Mouse (Mus musculus): ENCODE data around the gene Wars2. TPM values are rescaled to one million over a fixed set of nuclear protein-coding genes. Genes with fewer than 3 reads are reported as not detected.
A peak's percentile ranks its signal among the peaks of the same experiment; 100 is the strongest.

The Wars2 gene
- polyA plus RNA-seq, 1 experiment from 2014 or later, result 10.9 TPM

DNA sequence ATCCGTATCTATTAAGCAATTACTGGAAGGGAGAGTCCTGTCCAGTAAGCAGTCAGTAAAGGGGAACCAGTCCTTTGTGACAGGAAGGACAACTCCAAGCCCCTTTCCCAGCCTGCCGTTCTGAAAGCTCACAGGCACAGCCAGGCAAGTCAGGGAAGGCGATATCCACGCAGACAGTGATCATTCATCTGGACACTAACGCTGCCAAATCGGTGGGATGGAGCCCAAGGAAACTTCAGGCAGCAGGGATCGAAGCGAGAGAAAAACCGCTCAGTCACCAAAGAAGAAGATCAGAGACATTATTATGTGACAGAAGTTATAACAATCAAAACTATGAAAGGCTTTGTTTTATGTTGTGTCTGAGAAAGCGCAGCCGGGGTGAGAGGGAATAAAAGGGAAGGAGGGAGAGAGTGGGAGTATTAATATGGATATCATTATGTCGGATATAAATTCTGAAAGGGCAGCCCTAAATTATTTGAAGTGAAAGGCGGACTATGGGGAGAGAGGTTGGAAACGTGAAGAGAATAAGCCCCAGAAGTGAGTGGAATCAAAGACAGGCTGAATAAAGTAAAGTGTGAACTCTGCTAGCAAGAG, 70.3 kb downstream of the Wars2 start:
- no peak overlapping the region for H3K4me3 ChIP-seq (ENCODE audit: low read depth, low read length)
- H3K9ac ChIP-seq (ENCODE audit: low read length), result no peak overlapping the region
- H3K27ac ChIP-seq (ENCODE audit: low read depth), result no peak overlapping the region
- DNase-seq (ENCODE audit: low spot score) (no peak), ATAC-seq (replicated peaks; ENCODE audit: low FRiP score, low TSS enrichment, low read depth) (no peak)
- no peaks in the 10 kb centered on the region; the same call in 1 of the 2 replicates for H3K4me1 ChIP-seq (replicated peaks; ENCODE audit: control insufficient read depth, insufficient read depth, low read length)
- 33% methylated on average over 14 of the region's 14 CpGs for WGBS
- no peaks in the 10 kb centered on the region for H3K9me3 ChIP-seq (ENCODE audit: control insufficient read depth, low read length)
- no peak overlapping the region for H3K4me2 ChIP-seq (ENCODE audit: low read length)
- H3K27me3 ChIP-seq (replicated peaks; ENCODE audit: control insufficient read depth, insufficient read depth, low read length), result no peaks in the 10 kb centered on the region
- no peaks in the 10 kb centered on the region; the same call in 1 of the 2 replicates for H3K36me3 ChIP-seq (ENCODE audit: control insufficient read depth, insufficient read depth, low read length)

DNA sequence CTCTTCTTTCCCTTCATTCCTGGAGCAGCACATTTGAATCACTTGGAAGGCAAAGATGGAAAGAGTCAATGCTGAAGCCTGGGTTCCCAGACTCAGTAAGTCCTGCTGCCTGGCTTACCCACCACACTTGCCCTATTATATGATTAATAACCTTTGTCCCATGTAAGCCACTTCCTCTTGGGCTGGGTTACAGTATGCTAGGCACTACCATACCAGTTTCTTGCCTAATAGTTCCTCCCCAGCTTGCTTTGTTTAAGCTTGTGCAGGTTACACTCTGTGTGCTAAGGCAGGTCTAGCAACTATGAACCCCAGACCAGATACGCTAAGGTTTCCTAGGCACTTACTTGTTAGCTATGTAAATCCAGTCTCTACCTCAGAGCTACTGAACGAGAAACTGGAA, 86.9 kb downstream of the Wars2 start:
- Histone ChIP-seq H3K9me3 (ENCODE audit: control insufficient read depth, low read length) (no peaks in the 10 kb centered on the region), H3K27ac (ENCODE audit: low read depth) (no peak overlapping the region), H3K4me2 (ENCODE audit: low read length) (no peak overlapping the region), H3K36me3 (ENCODE audit: control insufficient read depth, insufficient read depth, low read length) (no peaks in the 10 kb centered on the region), H3K4me1 (replicated peaks; ENCODE audit: control insufficient read depth, insufficient read depth, low read length) (no peaks in the 10 kb centered on the region), H3K4me3 (ENCODE audit: low read depth, low read length) (no peak overlapping the region), H3K27me3 (replicated peaks; ENCODE audit: control insufficient read depth, insufficient read depth, low read length) (peaks cover 14% of the 10 kb centered on the region), H3K9ac (ENCODE audit: low read length) (no peak overlapping the region)
- 75% methylated on average over 2 of the region's 2 CpGs for WGBS
- ATAC-seq (replicated peaks; ENCODE audit: low FRiP score, low TSS enrichment, low read depth) (no peak), DNase-seq (ENCODE audit: low spot score) (no peak)

DNA sequence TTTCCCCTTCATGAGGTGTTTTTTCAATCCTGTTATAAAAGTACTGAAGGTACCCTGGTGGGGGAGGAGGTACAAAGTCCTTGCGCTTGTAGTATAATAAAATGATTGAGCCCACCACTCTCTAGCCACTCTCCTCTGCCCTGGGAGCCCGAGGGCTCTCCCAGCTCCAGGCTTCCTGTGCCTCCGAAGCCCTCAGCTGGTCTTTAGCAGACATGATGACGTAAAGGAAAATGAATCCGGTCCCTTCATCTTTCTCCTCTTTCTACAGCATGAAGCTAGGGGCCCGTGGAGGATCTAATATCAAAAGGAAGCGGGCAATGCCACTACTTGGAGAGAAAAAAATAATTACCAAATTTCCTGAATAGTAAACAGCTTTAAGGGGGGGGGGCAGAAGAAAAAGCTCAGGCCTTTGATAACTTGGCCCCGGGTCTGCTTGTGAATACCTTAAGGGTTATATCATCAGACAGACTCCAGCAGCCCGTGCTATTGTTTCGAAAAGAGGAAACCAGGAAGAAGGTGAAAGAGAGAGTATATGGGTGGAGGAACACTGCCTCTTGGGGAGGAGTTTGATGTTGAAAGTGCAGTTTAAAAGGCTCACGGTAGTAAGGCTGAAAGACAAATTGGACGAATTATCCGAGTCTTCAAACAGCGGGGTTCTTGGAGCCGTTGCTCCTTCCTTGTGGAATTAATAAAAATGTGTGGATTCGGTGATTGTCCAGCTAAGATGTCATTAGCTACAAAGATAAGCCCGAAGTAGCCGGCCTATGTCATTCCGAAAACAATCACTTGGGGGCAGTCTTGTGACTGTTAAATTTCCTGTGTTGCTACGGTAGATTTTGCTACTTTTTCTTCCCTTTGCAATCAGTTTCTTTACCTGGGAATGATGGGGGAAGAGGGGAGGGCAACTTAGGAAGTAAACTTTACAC, 92.8 kb downstream of the Wars2 start:
- H3K4me2 ChIP-seq (ENCODE audit: low read length), result peak overlapping the region; percentile 40
- 9% methylated on average over 20 of the region's 20 CpGs for WGBS
- no peak overlapping the region for H3K9ac ChIP-seq (ENCODE audit: low read length)
- H3K4me3 ChIP-seq (ENCODE audit: low read depth, low read length), result peak overlapping the region; percentile 13; the same call in 1 of the 2 replicates
- peaks cover 72% of the 10 kb centered on the region for H3K27me3 ChIP-seq (replicated peaks; ENCODE audit: control insufficient read depth, insufficient read depth, low read length)
- DNase-seq (ENCODE audit: low spot score) (peak; percentile 88), ATAC-seq (replicated peaks; ENCODE audit: low FRiP score, low TSS enrichment, low read depth) (no peak)
- H3K9me3 ChIP-seq (ENCODE audit: control insufficient read depth, low read length), result no peaks in the 10 kb centered on the region
- H3K36me3 ChIP-seq (ENCODE audit: control insufficient read depth, insufficient read depth, low read length), result no peaks in the 10 kb centered on the region
- H3K4me1 ChIP-seq (replicated peaks; ENCODE audit: control insufficient read depth, insufficient read depth, low read length), result no peaks in the 10 kb centered on the region
- no peak overlapping the region for H3K27ac ChIP-seq (ENCODE audit: low read depth)

DNA sequence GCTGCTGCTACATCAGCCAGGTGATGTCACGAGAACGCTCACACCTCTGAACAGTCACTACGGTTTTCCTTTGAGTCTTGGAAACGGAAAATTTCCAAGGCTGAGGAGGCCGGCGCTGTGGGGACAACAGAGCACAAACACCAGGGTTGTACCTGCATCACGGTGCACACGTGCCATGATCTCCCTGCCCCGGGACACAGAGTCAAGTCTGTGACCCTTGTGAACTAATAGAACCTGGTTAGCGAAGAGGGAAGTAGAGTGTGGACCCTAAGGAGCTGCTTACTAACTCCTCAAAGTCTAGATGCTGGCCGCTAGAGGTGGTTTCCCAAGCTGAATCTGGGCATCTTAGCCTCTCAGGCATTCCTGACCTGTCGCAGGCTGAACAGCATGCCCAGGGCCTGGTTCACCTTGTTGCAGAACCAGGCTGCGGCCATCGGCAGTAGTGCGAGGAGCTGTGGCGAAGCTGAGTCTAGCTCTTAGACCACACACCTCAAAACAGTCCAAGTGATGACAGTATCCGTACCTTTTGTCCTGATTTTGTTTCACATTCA, 93.5 kb downstream of the Wars2 start:
- WGBS, result 4% methylated on average over 17 of the region's 17 CpGs

DNA sequence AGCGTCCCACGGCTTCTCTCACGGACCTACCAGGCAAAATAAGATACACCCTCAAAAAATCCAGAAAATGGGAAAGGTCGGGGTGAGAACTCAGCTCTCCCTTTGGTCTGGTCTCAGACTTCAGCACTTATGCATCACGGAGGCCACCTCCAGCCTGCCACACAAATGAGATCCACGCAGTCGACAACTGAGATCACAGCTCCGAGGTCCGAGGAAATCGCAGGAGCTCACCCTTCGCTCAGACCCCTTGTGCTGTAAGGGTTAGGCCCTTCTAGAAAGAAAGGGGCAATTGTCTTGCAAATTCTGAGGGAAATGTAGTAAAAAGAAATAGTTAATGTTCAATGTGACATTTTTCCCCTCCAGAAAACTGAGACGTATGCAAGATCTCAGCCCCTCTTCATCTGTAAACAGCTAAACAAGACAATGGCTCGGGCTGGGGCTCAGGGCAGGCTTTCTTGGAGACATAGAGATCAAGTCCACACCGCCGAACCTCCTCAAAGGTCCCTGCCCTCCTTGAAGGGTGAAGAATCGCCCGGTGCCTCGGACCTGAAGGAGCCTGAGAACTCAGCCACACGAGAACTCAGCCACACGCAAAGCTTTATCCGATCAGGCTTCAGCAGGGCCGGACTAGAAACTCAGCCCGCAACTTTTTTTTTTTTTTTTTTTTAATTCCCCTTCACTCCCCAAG, 94.4 kb downstream of the Wars2 start:
- DNase-seq (ENCODE audit: low spot score) (peak; percentile 65), ATAC-seq (replicated peaks; ENCODE audit: low FRiP score, low TSS enrichment, low read depth) (no peak)
- H3K27ac ChIP-seq (ENCODE audit: low read depth), result no peak overlapping the region
- H3K4me3 ChIP-seq (ENCODE audit: low read depth, low read length), result no peak overlapping the region
- no peaks in the 10 kb centered on the region for H3K9me3 ChIP-seq (ENCODE audit: control insufficient read depth, low read length)
- H3K4me2 ChIP-seq (ENCODE audit: low read length), result no peak overlapping the region
- H3K4me1 ChIP-seq (replicated peaks; ENCODE audit: control insufficient read depth, insufficient read depth, low read length), result no peaks in the 10 kb centered on the region
- H3K36me3 ChIP-seq (ENCODE audit: control insufficient read depth, insufficient read depth, low read length), result no peaks in the 10 kb centered on the region
- 3% methylated on average over 23 of the region's 23 CpGs for WGBS
- H3K27me3 ChIP-seq (replicated peaks; ENCODE audit: control insufficient read depth, insufficient read depth, low read length), result peaks cover 88% of the 10 kb centered on the region
- H3K9ac ChIP-seq (ENCODE audit: low read length), result no peak overlapping the region

More for the DNA sequence above, 93.5 kb downstream of the Wars2 start:
- Histone ChIP-seq H3K4me3 (ENCODE audit: low read depth, low read length) (0 out of 2 replicates have a peak overlapping the region, but pooled peaks have one; percentile 13), H3K27me3 (replicated peaks; ENCODE audit: control insufficient read depth, insufficient read depth, low read length) (peaks cover 80% of the 10 kb centered on the region), H3K4me1 (replicated peaks; ENCODE audit: control insufficient read depth, insufficient read depth, low read length) (no peaks in the 10 kb centered on the region), H3K9ac (ENCODE audit: low read length) (no peak overlapping the region), H3K4me2 (ENCODE audit: low read length) (peak overlapping the region; percentile 40), H3K27ac (ENCODE audit: low read depth) (no peak overlapping the region), H3K9me3 (ENCODE audit: control insufficient read depth, low read length) (no peaks in the 10 kb centered on the region), H3K36me3 (ENCODE audit: control insufficient read depth, insufficient read depth, low read length) (no peaks in the 10 kb centered on the region)
- peak; percentile 66 for DNase-seq (ENCODE audit: low spot score)
- no peak for ATAC-seq (replicated peaks; ENCODE audit: low FRiP score, low TSS enrichment, low read depth)

DNA sequence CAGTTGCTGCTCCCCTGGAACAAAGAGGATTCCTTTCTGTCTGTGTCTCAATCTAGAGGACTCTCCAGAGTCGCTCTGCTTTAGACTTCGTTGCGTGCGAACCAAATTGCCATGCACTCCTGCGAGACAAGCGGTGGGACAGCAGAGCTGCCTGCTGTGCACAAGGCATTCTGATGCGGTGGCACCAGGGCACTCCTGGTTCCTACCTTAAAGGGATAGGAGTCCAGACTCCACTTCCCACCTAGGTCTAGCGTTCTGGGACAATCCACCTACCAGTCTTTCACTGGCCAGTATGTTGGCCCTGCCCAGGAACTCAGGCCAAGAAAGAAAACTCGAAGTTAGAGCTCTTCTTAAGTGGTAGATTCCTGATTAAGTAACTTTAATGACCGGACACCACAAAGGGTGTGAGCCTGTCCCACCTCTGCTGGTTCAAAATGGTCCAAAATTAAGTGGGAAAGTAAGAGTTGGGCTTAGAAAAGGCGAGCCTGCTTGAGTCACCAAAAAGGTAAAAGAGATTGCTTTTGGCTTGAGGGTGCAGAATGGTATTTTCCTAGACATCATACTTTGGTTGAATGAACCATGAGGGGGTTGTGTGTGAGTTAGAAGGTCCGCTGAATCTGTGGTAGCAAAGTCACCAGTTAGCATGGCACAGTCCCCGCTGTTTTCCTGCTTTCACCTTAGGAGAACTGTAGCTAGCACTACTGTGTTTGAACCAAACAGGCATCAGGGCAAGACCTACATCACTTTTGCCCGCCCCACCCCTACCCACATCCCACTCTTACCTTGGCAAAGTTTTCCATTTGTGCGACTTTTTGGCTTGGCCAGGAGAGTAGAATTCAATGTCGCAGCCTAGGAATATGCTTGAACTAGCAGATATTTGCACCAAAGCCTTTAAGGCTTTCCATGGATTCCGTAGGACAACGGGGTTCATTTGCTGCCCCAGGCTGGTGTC, 95.2 kb downstream of the Wars2 start:
- Histone ChIP-seq H3K9me3 (ENCODE audit: control insufficient read depth, low read length) (no peaks in the 10 kb centered on the region), H3K27ac (ENCODE audit: low read depth) (no peak overlapping the region), H3K4me2 (ENCODE audit: low read length) (no peak overlapping the region), H3K27me3 (replicated peaks; ENCODE audit: control insufficient read depth, insufficient read depth, low read length) (peaks cover 96% of the 10 kb centered on the region), H3K36me3 (ENCODE audit: control insufficient read depth, insufficient read depth, low read length) (no peaks in the 10 kb centered on the region), H3K9ac (ENCODE audit: low read length) (no peak overlapping the region), H3K4me1 (replicated peaks; ENCODE audit: control insufficient read depth, insufficient read depth, low read length) (no peaks in the 10 kb centered on the region), H3K4me3 (ENCODE audit: low read depth, low read length) (no peak overlapping the region)
- 1% methylated on average over 18 of the region's 18 CpGs for WGBS
- no peak for ATAC-seq (replicated peaks; ENCODE audit: low FRiP score, low TSS enrichment, low read depth)
- DNase-seq (ENCODE audit: low spot score), result no peak

DNA sequence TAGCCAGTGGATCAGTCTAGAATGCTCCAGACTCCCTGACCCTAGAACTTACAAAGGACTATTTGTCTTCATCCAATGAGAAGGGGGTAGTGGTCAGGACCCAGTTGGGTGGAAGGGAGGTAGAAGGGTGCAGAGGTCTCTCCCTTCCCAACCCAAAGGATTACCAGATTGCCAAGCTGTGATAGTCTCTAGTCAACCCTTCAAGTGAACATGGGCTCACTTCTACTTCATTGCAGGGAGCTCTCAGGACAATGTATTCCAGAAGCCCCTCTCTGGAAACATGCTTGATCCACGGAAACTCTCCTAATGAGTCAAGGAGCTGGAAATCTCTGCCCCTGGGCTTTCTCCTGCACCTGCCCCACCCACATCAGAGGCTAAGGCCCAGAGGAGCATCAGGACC, 97.8 kb downstream of the Wars2 start:
- WGBS, result 0% methylated on average over 1 of the region's 1 CpGs
- no peak for DNase-seq (ENCODE audit: low spot score)
- no peaks in the 10 kb centered on the region for H3K4me1 ChIP-seq (replicated peaks; ENCODE audit: control insufficient read depth, insufficient read depth, low read length)

More for the DNA sequence above, 97.8 kb downstream of the Wars2 start:
- Histone ChIP-seq H3K4me2 (ENCODE audit: low read length) (no peak overlapping the region), H3K9ac (ENCODE audit: low read length) (no peak overlapping the region), H3K9me3 (ENCODE audit: control insufficient read depth, low read length) (no peaks in the 10 kb centered on the region), H3K36me3 (ENCODE audit: control insufficient read depth, insufficient read depth, low read length) (no peaks in the 10 kb centered on the region), H3K4me3 (ENCODE audit: low read depth, low read length) (no peak overlapping the region), H3K27ac (ENCODE audit: low read depth) (no peak overlapping the region), H3K27me3 (replicated peaks; ENCODE audit: control insufficient read depth, insufficient read depth, low read length) (peaks cover 100% of the 10 kb centered on the region)
- no peak for ATAC-seq (replicated peaks; ENCODE audit: low FRiP score, low TSS enrichment, low read depth)

Data from intestine, embryonic 14.5 days (tissue).